Mouse (Mus musculus): ENCODE results near the gene Scg5.

Gene Scg5

DNA sequence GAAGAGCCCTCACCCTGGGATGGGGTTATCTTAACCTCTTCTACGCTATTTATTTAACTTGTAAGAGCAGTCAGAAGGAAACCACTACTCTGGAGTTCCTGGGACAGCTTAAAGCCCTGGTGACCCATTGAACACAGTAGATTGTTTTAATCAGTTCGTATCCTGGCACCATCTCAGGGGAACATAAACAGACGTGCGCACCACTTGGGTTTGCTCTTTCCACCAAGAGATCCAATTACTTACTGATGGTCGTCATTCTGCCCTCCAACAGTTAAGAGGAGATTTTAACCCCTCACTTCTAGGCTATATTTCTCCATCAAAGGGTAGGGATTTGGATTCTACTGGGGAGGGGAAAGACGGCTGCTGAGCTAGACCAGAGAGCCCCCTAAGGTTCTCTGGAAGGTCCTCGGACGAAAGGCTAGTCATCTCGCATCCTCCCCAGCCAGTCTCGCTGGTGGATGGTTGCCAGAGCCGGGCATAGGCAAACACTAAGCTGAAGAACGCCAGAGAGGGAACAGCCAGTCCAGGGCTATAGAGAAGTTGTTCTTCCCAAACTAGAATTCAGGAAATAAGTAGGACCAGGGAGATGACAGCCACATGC lies 71.9 kb downstream of the Scg5 start:
- no peak for DNase-seq (ENCODE audit: low spot score in 2 of 2)

DNA sequence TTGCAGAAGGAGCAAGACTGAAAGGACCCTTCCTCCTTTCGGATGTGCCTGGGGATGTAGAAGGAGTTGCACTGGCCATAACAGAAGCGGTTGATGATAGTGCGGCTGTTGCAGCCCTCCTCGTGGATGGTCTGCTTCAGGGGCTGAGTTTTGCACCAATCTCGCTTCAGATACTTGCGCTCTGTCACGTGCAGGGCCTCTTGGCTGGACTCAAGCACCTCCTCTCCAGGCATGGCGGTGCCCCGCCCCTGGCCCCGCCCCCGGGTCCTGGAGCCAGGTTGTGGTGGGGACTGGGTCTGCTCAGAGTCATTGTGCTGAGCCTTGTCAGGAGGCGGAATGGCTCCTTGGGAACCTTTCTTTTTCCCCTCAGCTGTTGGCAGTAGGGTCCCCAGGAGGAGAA lies 79.2 kb downstream of the Scg5 start:
- no peak for DNase-seq (ENCODE audit: low spot score in 2 of 2)

DNA sequence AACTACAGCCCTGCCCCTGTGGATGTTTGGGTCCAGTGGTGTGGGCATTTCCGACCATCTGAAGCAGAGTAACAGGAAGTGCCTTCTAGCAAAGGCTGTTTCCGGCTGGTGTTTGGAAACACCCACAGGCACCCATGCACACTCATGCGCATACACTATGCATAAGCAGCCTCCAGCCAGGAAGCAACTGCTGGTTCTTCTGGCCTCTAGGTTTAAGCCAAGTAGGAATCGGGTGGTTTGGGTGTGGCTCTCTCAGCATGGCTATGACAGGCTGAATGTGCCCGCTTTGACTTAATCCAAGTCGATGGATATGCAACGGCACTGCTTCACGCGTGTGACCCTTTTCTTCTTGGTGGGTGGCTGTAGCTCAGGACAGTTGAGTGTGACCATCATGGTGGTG lies 79.6 kb downstream of the Scg5 start:
- no peak for DNase-seq (ENCODE audit: low spot score in 2 of 2)

DNA sequence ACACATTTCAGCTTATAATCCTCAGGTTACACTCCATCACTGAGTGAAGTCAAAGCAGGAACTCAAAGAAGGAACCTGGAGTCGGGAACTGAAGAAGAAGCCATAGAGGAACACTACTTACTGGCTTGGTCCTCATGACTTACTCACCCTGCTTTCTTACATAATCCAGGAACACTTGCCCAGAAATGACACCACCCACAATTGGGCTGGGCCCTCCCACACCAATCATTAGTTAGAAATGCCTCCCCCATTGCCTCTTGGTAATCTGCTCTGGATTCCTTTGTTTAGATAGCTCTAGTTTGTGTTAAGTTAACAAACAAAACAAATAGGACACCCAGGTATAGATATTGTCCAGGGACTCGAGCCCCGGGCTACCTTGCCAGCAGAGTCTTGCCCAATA lies 100.3 kb downstream of the Scg5 start:
- DNase-seq (ENCODE audit: low spot score in 2 of 2) = no peak
